Mouse (Mus musculus) thymus, adult 18-20 months (tissue): ENCODE measurements around the gene Klhl7.

ENCODE experiments used
- DNase-seq, 2 experiments: peaks; one replicate each; pipeline ENCODE4 v3.0.0; 2022; ENCODE audit warnings: mixed read lengths in 2 of 2

The Klhl7 gene

DNA sequence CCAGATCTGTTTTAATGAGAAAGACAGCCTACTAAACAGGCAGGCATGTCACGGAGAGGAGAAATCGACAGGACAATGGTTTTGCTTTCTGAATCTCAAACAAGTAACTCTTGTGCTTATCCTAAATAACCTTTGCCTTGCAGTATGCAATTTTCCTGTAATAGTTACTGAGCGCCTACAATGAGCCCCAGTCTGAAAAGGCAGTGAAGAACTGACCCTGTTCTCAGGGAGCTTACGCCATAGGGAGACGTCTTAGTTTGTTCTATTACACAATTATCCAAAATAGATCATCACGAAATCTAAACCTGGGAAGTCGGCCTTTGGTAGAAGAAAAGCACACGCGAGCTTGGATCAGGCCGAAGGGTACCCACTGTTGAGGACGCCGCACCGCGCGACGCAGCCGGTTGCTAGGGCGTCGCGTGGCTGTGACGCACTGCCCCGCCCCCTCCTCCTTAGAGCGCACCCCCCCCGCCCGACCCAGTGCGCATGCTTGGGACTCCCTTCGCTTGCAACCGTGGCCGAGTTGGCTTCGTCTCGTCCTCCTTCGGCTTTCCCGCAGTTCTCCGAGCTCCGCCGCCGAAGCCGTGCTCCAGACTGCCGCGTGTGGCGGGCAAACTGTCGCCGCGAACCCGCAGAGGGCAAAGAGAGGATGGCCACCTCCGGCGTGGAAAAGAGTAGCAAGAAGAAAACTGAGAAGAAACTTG is at the start of gene Klhl7:
Gene Klhl7, plus strand, starts transcription at position 500 of the 704 bp plus-strand sequence.
- DNase-seq, result peak; percentile 63 to 72

DNA sequence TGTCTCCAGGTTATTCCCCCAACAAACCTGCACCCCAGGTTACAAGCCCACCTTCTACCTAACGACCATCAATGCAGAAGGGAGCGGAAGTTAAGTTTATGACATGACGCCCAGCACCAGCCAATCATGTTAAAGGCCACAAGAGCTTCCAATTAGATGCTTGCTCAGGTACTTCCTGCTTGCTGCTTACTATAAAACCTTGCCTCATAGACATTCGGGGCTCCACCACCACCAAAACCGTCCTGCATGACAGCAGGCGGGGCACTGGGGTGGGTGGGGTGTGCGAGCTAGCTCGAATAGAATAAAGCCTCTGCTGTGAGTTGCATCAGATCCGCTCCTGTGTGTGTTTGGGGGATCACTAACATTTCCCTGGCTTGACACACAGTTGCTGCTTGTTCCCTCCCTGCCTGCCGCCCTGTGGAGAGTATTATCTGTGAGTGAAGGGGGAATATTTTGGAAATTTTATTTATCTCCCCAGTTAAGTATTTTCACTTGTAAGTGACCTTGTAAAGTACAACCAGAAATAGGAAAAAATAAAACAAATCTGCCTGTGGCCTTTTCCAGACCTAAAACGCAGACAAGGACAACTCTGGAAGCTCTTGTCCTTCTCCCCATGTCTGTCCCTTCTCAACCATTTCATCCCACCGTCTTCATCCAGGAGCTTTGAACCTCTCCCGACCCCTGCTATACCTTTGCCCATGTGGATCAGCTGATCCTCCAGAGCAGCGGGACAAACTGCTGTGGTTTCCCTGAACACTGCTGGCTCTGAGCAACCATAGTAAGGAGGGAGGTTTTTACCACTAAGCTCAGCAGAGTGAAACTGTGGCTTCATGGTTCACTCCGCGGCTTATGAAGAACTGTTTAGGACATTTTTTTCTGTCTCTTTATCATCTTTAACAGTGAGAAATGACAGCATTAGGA is 48.4 kb upstream of the Klhl7 start:
- no peak for DNase-seq

DNA sequence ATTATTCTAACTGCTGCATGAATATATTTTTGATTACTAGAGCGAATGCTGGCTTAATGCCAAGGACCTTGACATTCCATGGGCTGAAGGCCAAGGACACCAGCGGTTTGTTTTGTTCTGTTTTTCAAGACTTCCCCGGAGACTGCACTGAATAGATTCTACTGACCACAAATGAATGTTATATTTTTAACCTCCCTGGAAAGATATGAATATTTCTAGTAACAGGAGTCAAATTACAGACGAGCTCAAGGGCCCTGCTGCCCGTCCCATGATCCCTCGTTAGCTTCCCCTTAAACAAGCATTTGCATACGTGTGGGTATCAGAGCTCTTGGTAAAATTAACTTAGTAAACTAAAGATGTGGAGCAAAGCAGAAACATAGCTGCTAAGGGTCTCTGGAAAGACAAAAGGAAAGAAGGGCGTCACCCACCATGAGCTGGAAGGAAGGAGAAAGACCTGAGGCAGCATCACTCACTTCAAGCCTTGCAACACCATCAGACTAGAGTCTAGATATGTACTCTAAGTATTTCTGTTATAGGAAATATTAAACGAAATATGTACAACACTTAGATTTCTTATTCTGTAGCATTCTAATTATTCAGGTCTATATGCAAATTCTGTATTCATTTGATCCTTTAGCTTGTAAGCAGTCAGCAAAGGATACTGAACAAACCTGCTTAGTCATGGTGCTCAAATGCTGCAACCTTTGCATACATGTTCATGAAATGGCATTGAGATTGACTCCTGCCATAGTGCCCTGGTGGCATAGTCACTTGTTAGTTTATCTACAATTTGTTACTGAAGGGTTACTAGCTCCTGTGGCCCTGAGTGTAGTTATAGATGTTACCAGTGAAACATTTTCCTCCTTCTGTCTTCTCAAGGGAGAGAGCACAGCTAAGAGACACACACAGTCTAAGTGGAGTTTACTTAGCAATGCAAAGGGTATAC is 46.9 kb upstream of the Klhl7 start:
- DNase-seq, result no peak

DNA sequence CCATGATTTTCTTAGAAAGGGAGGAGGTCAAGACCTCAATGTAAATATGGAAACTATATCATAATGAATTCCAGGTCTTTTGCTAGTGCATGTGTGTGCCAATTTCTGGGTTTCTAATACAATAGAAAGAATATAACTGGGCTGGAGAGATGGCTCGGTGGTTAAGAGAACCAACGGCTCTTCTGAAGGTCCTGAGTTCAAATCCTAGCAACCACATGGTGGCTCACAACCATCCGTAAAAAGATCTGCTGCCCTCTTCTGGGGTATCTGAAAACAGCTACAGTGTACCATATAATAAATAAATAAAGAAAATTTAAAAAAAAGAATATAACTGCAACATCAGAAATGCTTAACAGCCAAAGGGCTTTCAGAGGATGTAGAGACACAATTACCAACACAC is 46.0 kb upstream of the Klhl7 start:
- DNase-seq, result no peak

DNA sequence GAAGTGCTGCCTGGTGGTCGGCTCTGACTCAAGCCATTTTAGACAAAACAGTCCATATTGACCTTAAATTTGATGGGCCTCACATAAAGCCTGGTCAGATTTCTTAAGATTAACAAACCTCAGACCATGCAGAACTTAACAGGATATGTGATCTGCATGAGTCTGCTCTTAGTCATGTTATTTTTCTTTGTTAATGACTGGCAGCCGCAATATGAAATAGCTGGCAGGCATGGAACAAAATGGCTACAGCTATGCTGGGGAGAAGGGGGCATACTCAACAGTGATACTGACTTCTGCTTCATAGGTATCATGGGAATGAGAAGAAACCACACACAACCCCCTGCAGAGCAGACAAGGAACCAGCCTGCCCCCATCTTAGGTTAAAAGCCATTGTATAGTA is 43.5 kb upstream of the Klhl7 start:
- no peak for DNase-seq

GRCm38 (mm10) chr5:24057592-24057991 is 42.8 kb upstream of the Klhl7 start:
- no peak for DNase-seq

DNA sequence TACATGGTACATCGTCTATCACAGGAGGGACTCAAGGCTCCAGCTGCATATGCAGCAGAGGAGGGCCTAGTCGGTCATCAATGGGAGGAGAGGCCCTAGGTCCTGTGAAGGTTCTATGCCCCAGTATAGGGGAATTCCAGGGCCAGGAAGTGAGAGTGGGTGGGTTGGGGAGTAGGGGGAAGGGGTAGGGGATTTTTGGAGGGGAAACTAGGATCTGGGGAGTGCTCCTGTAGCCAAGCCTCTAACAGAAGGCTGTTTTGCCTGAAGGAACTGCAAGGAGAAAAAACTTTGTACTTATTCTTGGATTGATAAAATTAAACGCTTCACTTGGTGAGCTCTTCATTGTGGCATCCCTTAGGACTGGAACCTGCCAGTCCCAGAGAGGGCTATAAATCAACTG is 39.5 kb upstream of the Klhl7 start:
- no peak for DNase-seq

DNA sequence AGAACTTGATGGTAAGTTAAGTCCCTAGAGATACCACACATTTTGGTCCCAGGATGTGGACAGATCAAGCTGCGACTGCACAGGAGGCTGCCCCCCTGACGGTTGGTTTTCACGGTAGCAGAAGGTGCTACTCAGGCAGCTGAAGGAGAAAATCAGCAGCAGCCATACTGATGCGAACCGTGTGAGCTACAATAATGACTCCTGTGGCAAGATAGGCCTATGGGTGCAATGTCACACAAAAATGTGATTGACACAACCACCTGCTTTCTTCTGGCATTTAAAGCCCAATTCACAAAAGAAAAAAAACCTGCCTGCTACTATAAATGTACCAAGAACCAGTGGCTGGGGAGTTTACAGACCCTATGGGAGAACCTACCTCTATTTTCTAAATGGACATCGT is 37.4 kb upstream of the Klhl7 start:
- no peak for DNase-seq

GRCm38 (mm10) chr5:24063545-24063944 is 36.9 kb upstream of the Klhl7 start:
- DNase-seq, result no peak

DNA sequence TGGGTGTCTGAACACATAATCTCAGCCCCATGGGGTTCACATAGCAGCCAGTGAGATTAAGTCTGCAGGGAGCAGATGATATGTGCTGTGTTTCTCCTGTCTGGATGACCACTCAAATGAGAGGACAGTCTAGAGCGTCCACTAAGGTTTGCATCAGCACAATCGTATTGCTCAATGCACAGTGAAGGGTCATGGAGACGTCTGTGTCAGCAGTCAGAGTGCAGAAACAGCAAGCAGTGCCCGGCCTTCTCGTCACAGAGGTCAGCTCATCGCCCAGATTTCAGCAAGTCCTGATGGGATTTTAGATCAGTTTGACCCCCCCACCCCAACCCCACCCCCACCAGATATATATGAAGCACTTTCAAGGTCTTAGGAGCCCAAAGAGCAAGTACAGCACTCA is 31.4 kb upstream of the Klhl7 start:
- no peak for DNase-seq

DNA sequence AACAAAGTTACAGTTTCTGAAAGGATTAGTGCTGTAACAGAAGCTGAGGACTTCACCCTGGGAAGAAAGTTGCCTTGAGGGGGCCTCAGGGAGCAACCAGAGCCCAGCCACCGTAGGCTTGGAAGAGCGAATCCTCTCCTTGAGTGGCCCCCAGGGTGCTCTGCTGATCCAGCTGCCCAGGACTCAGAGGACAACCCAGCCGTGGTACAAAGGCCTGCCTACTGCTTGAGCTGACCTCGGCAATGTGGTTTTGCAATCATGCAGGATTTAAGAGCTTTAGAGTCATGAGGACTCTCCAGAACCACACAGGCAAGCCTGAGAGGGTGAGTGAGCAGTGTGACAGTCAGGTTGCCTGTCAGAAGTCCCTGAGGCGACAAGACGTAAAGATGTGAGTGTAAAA is 28.4 kb upstream of the Klhl7 start:
- DNase-seq, result no peak

- DNase-seq, result peak; percentile 5 to 6
These were observed 23.3 kb upstream of the Klhl7 start for GRCm38 (mm10) chr5:24076986-24077718.

- no peak for DNase-seq
These were observed 22.6 kb upstream of the Klhl7 start for GRCm38 (mm10) chr5:24077739-24078306.

DNA sequence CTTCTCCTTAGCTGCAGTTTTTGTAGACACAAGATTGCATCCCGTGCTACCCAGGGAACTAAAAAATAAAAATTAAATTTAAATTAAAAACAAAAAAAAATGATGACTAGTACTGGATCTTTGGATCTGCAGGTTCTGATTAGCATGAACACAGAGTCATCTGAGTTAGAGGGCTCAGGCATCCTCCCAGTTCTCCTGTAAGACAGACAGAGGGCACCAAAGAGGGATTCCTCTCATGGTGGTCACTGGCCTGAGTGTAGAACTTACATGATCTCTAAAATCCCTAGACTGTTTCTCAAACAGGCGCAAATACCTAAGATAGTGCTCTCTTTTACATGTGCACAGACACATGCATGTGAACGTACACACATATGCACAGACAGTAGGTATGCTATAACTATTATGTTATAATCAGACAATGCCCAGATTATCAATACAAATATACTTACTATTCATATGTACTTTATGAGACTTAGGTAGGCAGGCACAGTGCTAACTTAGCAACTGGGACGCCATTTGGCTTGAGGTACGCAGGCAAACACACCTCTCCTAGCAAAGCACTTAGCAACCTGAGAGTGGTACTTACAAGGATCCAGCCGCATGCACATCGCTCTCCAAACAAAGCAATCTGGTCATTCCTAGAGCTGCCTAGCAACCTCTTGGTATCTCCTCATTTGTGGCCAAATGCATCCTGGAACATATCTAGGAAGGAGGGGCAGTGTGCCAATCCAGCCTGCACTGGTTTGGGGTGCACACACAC is 21.8 kb upstream of the Klhl7 start:
- no peak for DNase-seq

- no peak for DNase-seq
These were observed 19.6 kb upstream of the Klhl7 start for GRCm38 (mm10) chr5:24080826-24081225.

GRCm38 (mm10) chr5:24084835-24085234 is 15.6 kb upstream of the Klhl7 start:
- DNase-seq, result no peak

GRCm38 (mm10) chr5:24086241-24086640 is 14.2 kb upstream of the Klhl7 start:
- no peak for DNase-seq

DNA sequence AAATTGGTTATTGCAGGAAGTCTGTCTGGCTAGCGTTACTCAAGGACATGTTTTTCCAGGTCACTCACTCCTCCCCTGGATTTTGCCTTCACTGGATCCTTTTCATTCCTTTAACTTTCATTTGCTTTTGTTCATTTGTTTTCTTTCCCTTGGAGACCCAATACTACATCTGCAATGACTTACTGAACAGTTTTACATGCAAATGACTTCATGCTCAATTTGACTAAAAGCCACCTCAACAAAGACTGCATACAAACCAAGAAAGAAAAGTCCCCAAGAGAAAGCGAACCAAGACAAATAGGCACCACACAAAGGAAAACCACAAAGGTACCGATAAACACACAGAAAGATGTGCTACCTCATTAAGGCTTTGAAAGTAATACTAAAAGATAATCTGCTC is 13.5 kb upstream of the Klhl7 start:
- no peak for DNase-seq

DNA sequence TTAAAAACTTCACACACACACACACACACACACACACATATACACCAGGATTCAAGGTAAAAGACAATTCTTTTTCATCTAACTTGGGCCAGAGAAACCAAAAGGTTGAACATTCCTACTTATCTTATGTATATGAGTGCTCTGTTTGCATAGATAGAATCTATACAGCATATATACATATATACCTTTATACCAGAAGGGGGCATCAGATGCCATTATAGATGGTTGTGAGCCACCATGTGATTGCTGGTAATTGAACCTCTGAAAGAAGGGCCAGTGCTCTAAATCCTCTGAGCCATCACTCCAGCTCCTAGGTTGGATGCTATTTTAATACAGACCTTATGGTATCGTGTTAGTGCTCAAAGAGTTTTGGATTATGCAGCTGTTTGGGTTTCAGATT is 12.0 kb upstream of the Klhl7 start:
- no peak for DNase-seq

GRCm38 (mm10) chr5:24092496-24092895 is 7.9 kb upstream of the Klhl7 start:
- no peak for DNase-seq

GRCm38 (mm10) chr5:24095393-24095792 is 5.0 kb upstream of the Klhl7 start:
- DNase-seq, result no peak
